Mouse (Mus musculus): ENCODE measurements at regions not wholly inside any gene's neighbourhood (a gene's known extent, or its start where the extent isn't known, plus 50 kb on each side); places are given as distances from the start of the nearest gene placed in this dataset.
A peak's percentile ranks its signal among the peaks of the same experiment; 100 is the strongest.
"Not testable (repeated sequence)": the region's sequence is repeated elsewhere in the genome, so short reads cannot be mapped to it uniquely, and the experiment has no call there.

GRCm38 (mm10) chr10:91436091-91436569 is 255.0 kb upstream of the Tmpo start:
- ATAC-seq (ENCODE audit: borderline replicate concordance, extremely low read depth, low FRiP score, low TSS enrichment): no peak
- Histone ChIP-seq H3K4me1 (0 out of 2 replicates have a peak, but pooled peaks cover 3% of the 10 kb centered on the region), H3K27ac (no peak overlapping the region), H3K9ac (no peak overlapping the region), H3K9me3 (no peaks in the 10 kb centered on the region), H3K4me2 (no peak overlapping the region), H3K27me3 (no peaks in the 10 kb centered on the region), H3K36me3 (no peaks in the 10 kb centered on the region), H3K4me3 (no peak overlapping the region)
- 15% methylated on average over 9 of the region's 9 CpGs for WGBS

GRCm38 (mm10) chr10:91430281-91430680 is 249.2 kb upstream of the Tmpo start:
- Histone ChIP-seq H3K27me3 (no peaks in the 10 kb centered on the region), H3K36me3 (no peaks in the 10 kb centered on the region), H3K27ac (peak overlapping the region; percentile 38; the same call in 1 of the 2 replicates), H3K4me3 (no peak overlapping the region), H3K4me1 (no peaks in the 10 kb centered on the region), H3K9ac (no peak overlapping the region), H3K4me2 (peak overlapping the region; percentile 33; the same call in 1 of the 2 replicates), H3K9me3 (no peaks in the 10 kb centered on the region)
- ATAC-seq (ENCODE audit: borderline replicate concordance, extremely low read depth, low FRiP score, low TSS enrichment): no peak
- 8% methylated on average over 5 of the region's 5 CpGs for WGBS

- Histone ChIP-seq H3K4me3 (no peak overlapping the region), H3K9ac (no peak overlapping the region), H3K4me2 (no peak overlapping the region), H3K36me3 (no peaks in the 10 kb centered on the region), H3K27ac (no peak overlapping the region), H3K4me1 (no peaks in the 10 kb centered on the region), H3K9me3 (no peaks in the 10 kb centered on the region), H3K27me3 (no peaks in the 10 kb centered on the region)
- 71% methylated on average over 3 of the region's 3 CpGs for WGBS
- ATAC-seq (ENCODE audit: borderline replicate concordance, extremely low read depth, low FRiP score, low TSS enrichment): no peak
Measured at GRCm38 (mm10) chr10:91426584-91426983, 245.5 kb upstream of the Tmpo start.

- H3K36me3 ChIP-seq; H3K4me1 ChIP-seq; H3K27ac ChIP-seq; ATAC-seq (ENCODE audit: borderline replicate concordance, extremely low read depth, low FRiP score, low TSS enrichment); H3K9ac ChIP-seq; H3K4me3 ChIP-seq; H3K9me3 ChIP-seq; H3K4me2 ChIP-seq; H3K27me3 ChIP-seq: not testable (repeated sequence)
- WGBS: 81% methylated on average over 7 of the region's 7 CpGs
Measured at GRCm38 (mm10) chr10:91425625-91426385, 244.7 kb upstream of the Tmpo start.

- Histone ChIP-seq H3K27ac (no peak overlapping the region), H3K36me3 (no peaks in the 10 kb centered on the region), H3K27me3 (no peaks in the 10 kb centered on the region), H3K9me3 (no peaks in the 10 kb centered on the region), H3K4me2 (no peak overlapping the region), H3K9ac (no peak overlapping the region), H3K4me1 (no peaks in the 10 kb centered on the region), H3K4me3 (no peak overlapping the region)
- WGBS: 47% methylated on average over 5 of the region's 5 CpGs
- ATAC-seq (ENCODE audit: borderline replicate concordance, extremely low read depth, low FRiP score, low TSS enrichment): no peak
Measured at GRCm38 (mm10) chr10:91424786-91425185, 243.7 kb upstream of the Tmpo start.

GRCm38 (mm10) chr10:91387255-91387654 is 206.1 kb upstream of the Tmpo start:
- ATAC-seq (ENCODE audit: borderline replicate concordance, extremely low read depth, low FRiP score, low TSS enrichment): no peak
- Histone ChIP-seq H3K4me2 (no peak overlapping the region), H3K27me3 (no peaks in the 10 kb centered on the region), H3K4me1 (no peaks in the 10 kb centered on the region), H3K36me3 (no peaks in the 10 kb centered on the region), H3K9me3 (no peaks in the 10 kb centered on the region), H3K27ac (no peak overlapping the region), H3K4me3 (no peak overlapping the region), H3K9ac (no peak overlapping the region)
- 70% methylated on average over 3 of the region's 3 CpGs for WGBS

GRCm38 (mm10) chr10:91384372-91384771 is 203.3 kb upstream of the Tmpo start:
- Histone ChIP-seq H3K9me3 (no peaks in the 10 kb centered on the region), H3K4me2 (no peak overlapping the region), H3K27ac (no peak overlapping the region), H3K4me3 (no peak overlapping the region), H3K4me1 (no peaks in the 10 kb centered on the region), H3K36me3 (no peaks in the 10 kb centered on the region), H3K27me3 (no peaks in the 10 kb centered on the region), H3K9ac (no peak overlapping the region)
- WGBS: 52% methylated on average over 2 of the region's 2 CpGs
- ATAC-seq (ENCODE audit: borderline replicate concordance, extremely low read depth, low FRiP score, low TSS enrichment): no peak

GRCm38 (mm10) chr10:91376683-91377082 is 195.6 kb upstream of the Tmpo start:
- Histone ChIP-seq H3K27me3 (no peaks in the 10 kb centered on the region), H3K4me2 (no peak overlapping the region), H3K9ac (no peak overlapping the region), H3K36me3 (no peaks in the 10 kb centered on the region), H3K4me3 (no peak overlapping the region), H3K9me3 (no peaks in the 10 kb centered on the region), H3K4me1 (no peaks in the 10 kb centered on the region), H3K27ac (no peak overlapping the region)
- ATAC-seq (ENCODE audit: borderline replicate concordance, extremely low read depth, low FRiP score, low TSS enrichment): no peak
- WGBS: 90% methylated on average over 3 of the region's 3 CpGs

- H3K27me3 ChIP-seq: no peaks in the 10 kb centered on the region
- no peak overlapping the region for H3K4me3 ChIP-seq
- WGBS: 50% methylated on average over 1 of the region's 1 CpGs
- no peak for ATAC-seq (ENCODE audit: borderline replicate concordance, extremely low read depth, low FRiP score, low TSS enrichment)
- no peaks in the 10 kb centered on the region for H3K9me3 ChIP-seq
- no peak overlapping the region for H3K27ac ChIP-seq
- H3K36me3 ChIP-seq: no peaks in the 10 kb centered on the region
- no peak overlapping the region for H3K9ac ChIP-seq
- no peaks in the 10 kb centered on the region for H3K4me1 ChIP-seq
- no peak overlapping the region for H3K4me2 ChIP-seq
Measured at GRCm38 (mm10) chr10:91367488-91367887, 186.4 kb upstream of the Tmpo start.

- no peaks in the 10 kb centered on the region for H3K36me3 ChIP-seq
- H3K27me3 ChIP-seq: no peaks in the 10 kb centered on the region
- WGBS: 73% methylated on average over 3 of the region's 3 CpGs
- no peak overlapping the region for H3K27ac ChIP-seq
- no peak overlapping the region for H3K4me3 ChIP-seq
- no peak overlapping the region for H3K9ac ChIP-seq
- no peaks in the 10 kb centered on the region for H3K9me3 ChIP-seq
- no peak overlapping the region for H3K4me2 ChIP-seq
- H3K4me1 ChIP-seq: no peaks in the 10 kb centered on the region
- ATAC-seq (ENCODE audit: borderline replicate concordance, extremely low read depth, low FRiP score, low TSS enrichment): no peak
Measured at GRCm38 (mm10) chr10:91362587-91362986, 181.5 kb upstream of the Tmpo start.

- no peaks in the 10 kb centered on the region for H3K27me3 ChIP-seq
- WGBS: 81% methylated on average over 2 of the region's 2 CpGs
- H3K9ac ChIP-seq: no peak overlapping the region
- H3K27ac ChIP-seq: no peak overlapping the region
- no peak overlapping the region for H3K4me2 ChIP-seq
- no peaks in the 10 kb centered on the region for H3K9me3 ChIP-seq
- H3K4me1 ChIP-seq: no peaks in the 10 kb centered on the region
- no peak overlapping the region for H3K4me3 ChIP-seq
- H3K36me3 ChIP-seq: no peaks in the 10 kb centered on the region
- no peak for ATAC-seq (ENCODE audit: borderline replicate concordance, extremely low read depth, low FRiP score, low TSS enrichment)
Measured at GRCm38 (mm10) chr10:91361621-91362020, 180.5 kb upstream of the Tmpo start.

GRCm38 (mm10) chr10:91345465-91345864 is 164.3 kb upstream of the Tmpo start:
- no peak overlapping the region for H3K9ac ChIP-seq
- H3K4me1 ChIP-seq: no peaks in the 10 kb centered on the region
- ATAC-seq (ENCODE audit: borderline replicate concordance, extremely low read depth, low FRiP score, low TSS enrichment): no peak
- H3K36me3 ChIP-seq: no peaks in the 10 kb centered on the region
- 75% methylated on average over 5 of the region's 5 CpGs for WGBS
- H3K27me3 ChIP-seq: no peaks in the 10 kb centered on the region
- H3K4me3 ChIP-seq: no peak overlapping the region
- H3K4me2 ChIP-seq: no peak overlapping the region
- no peaks in the 10 kb centered on the region for H3K9me3 ChIP-seq
- H3K27ac ChIP-seq: no peak overlapping the region

Data from lung, embryonic 15.5 days (tissue).